Mouse (Mus musculus): ENCODE results near the gene Gpatch8.

The Gpatch8 gene

DNA sequence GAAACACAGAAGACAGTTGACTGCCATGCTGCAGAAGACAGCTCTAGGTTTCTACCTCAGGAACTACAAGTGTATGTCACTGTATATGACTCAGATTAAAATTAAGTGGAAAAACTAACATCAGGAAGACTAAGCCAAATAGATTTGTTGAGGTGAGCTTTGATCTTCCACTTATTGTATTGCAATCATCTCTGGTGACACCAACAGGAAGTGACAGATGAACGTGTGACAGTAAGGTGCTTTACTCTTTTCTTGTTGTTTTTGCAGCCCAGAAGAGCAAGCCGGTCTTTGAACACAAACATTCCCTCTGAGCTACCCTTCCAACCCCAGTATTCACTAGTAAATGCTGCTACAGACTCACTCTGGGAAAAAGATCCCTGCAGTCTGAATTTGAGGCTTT lies 59.5 kb downstream of the Gpatch8 start:
- in situ Hi-C loops (cut with MboI, MseI), result no loop called here

DNA sequence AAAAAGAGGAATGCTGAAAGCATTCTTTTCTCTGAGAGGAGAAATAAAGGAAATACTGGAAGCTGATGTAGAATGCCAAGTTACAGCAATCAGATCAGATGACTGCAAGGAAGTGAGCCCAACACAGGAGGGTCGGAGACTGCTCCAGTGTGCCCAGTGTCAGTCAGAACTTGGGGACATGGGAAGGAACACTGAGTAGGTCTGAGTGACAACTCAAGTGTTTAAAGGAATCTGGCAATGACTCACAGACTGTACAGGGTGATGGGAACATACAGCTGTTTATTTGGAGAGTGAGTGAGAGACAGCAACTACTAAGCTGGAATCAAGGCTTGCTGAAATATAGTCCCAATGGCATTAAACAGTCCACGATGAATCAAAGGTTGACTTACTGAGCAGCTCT lies 60.0 kb downstream of the Gpatch8 start:
- in situ Hi-C loops (cut with MboI, MseI), result no loop called here

DNA sequence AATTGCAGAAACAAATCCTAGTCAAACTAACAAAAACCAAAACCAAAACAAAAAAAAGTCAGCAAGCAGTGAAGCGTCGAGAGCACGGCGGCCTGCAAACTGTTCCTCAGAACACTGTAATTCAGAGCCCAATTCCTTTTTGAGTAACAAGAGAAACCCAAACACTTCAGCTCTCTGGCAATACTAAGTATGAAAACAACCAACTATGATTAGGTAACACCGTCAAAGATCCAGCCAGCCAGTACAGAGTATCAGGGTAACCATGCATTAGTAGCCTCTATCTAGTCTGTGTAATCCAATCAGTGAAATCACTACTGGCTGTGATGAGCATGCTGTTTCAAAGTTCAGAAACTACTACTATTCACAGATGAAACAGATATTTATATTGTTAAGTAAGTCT lies 60.5 kb downstream of the Gpatch8 start:
- in situ Hi-C loops (cut with MboI, MseI), result no loop called here

DNA sequence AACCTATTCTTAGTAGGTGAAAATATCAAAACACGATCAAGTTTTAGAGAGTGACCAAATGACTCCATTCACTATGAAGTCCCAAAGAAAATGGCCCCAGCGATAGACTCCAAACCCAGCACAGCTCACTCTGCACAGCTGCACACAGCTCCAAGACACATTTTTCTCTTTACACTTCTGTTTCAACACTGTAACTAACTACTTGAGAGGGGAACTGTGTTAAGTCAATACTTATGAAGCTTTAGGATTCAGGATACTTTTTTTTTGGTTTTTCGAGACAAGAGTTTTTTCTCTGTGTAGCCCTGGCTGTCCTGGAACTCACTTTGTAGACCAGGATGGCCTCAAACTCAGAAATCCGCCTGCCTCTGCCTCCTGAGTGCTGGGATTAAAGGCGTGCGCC lies 61.1 kb downstream of the Gpatch8 start:
- in situ Hi-C loops (cut with MboI, MseI), result no loop called here

DNA sequence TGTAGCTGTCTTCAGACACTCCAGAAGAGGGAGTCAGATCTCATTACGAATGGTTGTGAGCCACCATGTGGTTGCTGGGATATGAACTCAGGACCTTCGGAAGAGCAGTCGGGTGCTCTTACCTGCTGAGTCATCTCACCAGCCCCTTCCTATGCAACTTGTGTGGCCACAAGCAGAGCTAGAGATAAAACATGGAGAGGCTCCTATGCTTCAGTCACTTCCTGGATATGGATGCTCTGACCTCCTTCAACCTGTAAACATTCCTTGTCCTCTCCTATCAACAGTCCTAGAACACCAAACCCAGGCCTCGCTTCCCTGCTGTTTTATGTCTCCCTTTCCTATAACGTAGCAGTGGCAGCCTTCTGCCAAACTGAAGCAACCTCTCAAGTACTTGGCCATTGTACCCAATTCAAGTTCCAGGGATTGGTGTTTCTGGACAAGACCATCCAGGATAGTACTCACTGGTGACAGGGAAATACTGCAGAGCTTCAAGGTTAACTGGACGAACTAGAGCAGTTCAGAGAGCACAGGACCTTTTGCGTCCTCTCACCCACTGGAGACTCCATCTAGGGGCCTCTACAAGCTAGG lies 62.0 kb downstream of the Gpatch8 start:
- in situ Hi-C loops (cut with MboI, MseI), result no loop called here

DNA sequence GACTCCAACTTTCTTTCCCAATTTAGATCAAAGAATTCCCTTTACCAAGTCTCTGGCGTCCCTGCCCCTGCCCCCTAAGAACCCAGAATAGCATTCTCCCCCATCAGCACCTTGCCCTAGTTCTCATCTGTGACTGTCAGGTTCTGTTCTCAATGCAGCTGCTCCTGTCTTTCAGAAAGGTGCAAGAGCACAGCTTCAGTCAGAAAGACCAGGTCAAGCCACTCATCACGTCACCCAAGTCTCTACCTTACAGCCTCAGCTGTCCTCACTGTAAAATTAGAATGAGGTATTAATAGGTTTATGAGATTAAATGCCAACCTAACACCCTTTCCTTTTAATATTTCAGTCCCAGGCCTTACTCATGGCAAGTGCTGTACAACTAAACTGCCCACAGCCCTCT lies 63.0 kb downstream of the Gpatch8 start:
- in situ Hi-C loops (cut with MboI, MseI), result no loop called here

DNA sequence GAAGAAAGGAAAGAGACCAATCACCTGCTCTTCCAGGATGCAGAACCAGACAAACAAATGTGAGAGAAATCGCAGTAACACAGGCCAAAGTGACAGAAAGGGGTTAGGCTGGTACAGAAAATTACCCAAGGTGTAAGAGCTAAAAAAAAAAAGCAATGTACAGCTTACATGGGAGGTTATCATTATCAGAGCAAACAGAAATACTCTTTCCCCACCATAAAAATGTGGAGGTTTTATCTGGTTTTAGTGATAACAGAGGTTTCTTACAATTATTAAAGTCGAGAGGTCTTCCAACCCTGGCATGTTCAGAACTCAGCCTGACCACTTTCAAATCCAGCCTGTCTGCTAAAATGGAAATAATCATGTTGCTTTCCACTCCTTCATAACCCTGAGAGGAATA lies 68.3 kb downstream of the Gpatch8 start:
- in situ Hi-C loops (cut with MboI, MseI), result loop anchor here (10.0 kb wide), 1 partner anchor 157 kb away; no protein-coding TSS in a partner anchor

DNA sequence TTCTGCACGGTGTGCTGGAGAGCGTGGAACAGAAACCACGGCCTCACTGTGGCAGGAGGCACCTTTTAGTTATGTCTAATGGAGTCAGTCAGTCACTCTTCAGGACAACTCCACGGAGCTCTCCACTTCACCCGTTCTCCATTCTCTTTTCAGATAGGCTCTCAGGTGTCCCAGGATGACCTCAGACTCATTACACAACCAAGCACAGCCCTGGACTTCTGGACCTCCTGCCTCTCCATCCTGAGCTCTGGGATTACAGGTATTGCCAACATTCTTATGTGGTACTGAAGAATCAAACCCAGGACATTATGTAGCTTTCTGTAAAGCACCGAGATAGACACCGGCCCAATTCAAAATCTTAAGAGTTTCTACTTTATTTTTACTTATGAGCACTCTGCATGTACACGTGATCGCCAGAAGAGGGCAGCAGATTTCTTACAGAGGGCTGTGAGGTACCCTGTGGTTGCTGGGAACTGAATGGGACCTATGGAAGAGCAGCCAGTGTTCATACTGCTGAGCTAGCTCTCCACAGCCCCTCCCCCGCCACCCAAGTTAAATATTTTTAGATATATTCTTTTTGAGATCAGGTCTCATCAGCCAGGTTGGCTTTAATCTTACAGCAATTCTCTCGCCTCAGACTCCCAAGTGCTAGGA lies 69.3 kb downstream of the Gpatch8 start:
- in situ Hi-C loops (cut with MboI, MseI), result loop anchor here (10.0 kb wide), 1 partner anchor 158 kb away; no protein-coding TSS in a partner anchor

DNA sequence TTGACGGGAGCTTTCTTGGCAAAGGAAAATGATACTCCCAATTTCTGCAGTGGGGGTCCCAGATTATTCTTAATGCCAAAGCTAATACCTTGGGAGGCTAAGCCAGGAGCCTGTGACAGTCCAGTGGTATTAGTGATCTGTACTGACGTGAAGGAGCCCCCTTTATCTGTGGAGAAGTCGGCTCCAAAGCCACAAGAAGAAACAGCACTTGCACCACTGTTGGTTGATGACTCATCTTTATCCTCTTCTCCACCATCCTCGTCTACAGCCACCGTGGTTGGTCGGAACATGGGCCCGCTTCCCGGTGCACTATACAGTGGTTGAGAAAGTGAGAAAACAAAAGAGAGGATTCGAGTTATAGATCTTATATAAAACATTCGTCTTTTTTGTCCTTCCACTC lies 74.4 kb downstream of the Gpatch8 start:
- in situ Hi-C loops (cut with MboI, MseI), result loop anchor here (10.0 kb wide), 1 partner anchor 163 kb away; no protein-coding TSS in a partner anchor

DNA sequence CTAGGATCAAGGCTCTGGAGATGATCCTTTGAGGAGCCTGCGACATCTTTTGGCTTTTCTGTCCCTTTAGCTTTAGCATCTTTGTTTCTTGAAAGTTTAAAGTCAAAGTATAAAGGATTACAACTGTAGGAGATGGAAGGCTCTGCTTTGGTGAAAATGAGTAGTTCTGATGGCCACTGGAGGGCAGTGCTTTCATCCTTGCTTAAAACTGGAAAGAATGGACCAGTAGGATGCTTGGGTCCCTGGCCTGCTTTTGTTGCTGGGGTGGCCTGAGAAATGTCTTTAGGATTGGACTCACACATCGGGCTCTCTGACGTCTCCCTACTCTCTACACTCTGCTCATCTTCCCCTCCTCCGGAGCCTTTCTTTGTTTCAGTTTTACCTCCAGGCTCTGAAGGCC lies 75.3 kb downstream of the Gpatch8 start:
- in situ Hi-C loops (cut with MboI, MseI), result loop anchor here (10.0 kb wide), 1 partner anchor 164 kb away; no protein-coding TSS in a partner anchor

DNA sequence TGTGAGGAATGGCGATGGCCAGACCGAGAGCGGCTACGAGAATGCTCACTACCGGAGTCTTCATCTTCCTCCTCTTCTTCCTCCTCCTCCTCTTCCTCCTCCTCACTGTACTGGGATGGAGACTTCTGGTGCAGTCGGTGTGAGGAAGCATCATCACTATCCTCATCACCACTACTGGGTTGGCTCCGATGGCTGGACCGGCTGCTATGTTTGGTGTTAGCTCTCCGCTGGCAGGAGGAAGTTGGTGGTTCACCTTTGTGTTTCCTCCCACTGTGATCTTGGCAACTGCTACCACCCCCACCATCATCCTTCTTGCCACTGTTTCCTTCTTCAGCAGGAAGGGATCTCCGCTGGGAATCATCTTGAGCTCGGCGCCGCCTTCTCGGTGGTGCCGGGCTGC lies 76.1 kb downstream of the Gpatch8 start:
- in situ Hi-C loops (cut with MboI, MseI), result loop anchor here (10.0 kb wide), 1 partner anchor 165 kb away; no protein-coding TSS in a partner anchor

DNA sequence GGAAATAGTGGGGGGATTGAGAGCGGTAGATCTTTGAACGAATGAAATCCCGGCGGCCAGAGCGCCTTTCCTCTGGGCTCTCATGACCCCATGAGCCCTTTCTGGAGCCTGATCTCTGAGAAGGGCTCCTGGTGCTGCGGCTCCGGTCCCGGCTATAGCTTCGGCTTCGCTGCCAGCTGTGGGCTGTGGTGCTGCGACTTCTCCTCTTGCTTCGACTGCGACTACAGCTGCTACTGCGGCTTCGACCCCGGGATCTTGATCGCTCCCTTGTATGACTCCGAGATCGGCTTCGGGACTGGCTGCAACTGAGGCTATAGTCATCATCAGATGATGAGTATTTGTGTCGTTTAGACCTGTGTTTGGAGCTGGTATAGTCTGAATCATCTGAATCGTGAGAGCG lies 76.6 kb downstream of the Gpatch8 start:
- in situ Hi-C loops (cut with MboI, MseI), result no loop called here

DNA sequence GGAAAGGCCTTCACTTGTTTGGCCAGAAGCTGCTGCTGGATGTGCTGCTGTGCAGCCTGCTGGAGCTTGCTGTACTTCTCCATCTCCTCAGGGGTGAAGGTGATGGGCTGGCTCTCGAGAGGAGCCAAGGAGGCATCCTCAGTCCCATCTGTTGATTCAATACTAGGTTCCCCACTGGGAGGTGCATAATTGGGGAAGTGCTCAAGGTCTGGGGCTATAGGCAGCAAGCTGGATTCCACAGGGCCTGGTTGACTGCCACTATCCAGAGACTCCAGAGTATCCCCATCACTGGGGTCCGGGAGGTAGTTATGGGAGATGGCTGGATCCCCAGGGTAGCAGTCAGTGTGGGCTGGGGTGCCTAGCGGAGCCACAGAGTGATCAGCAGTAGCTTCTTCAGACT lies 77.5 kb downstream of the Gpatch8 start:
- in situ Hi-C loops (cut with MboI, MseI), result no loop called here

DNA sequence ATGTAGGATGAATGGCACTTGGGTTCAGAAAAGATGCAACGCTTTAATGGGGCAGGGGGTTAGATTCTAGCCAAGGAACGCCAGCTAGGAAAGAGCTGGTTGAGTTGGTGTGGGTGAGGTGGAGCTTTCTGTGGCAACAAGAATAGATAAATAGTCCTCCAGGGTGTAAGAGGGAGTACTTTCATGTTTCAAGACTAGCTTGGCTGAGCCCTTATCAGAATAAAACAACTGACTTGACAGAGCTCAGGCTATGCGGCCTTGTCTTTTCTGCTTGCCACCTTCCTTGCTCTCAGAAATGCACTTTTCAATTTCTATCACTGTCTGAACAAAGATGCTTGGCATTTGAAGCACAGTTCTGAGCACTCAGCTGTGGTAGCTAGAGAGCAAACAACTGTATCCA lies 81.2 kb downstream of the Gpatch8 start:
- in situ Hi-C loops (cut with MboI, MseI), result no loop called here

DNA sequence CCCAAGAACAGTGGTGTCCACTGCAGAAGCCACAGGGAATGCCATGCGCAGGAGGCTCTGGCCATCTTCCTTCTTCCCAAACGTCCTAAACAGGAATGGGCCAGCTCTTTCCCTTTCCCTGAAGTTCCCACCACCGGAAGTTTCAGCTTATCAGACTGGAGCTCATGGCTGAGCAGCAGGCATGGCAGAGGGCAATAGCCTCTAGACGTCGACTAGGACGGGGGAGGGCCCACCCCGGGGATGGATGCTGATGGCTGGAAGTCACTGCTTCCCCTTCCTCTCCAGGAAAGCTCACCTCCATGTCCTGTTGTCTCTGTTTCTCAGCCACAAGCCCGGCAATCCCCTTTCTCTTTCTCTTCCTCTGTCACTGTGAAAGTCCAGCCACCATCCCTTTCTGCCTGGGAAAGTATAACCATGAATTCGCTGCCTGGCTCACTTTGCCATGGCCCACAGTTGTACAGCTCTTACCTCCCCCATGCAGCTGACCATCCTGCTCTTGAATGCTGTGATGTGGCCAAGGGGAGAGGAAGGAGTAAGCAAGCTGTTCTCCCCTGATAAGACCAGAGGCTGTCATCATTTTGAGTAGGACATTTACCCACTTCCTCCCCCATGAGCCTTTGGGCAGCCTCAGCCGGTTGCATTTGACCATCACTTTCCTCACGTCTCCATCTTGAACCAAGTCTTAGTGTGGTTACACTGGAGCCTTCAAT lies 86.4 kb downstream of the Gpatch8 start, which contains the start of gene Itga2b:
Gene Itga2b (minus strand): TSS at position 475 of the 710 bp plus-strand sequence.
- in situ Hi-C loops (cut with MboI, MseI), result loop anchor here (10.0 kb wide), 1 partner anchor 535 kb away; no protein-coding TSS in a partner anchor

DNA sequence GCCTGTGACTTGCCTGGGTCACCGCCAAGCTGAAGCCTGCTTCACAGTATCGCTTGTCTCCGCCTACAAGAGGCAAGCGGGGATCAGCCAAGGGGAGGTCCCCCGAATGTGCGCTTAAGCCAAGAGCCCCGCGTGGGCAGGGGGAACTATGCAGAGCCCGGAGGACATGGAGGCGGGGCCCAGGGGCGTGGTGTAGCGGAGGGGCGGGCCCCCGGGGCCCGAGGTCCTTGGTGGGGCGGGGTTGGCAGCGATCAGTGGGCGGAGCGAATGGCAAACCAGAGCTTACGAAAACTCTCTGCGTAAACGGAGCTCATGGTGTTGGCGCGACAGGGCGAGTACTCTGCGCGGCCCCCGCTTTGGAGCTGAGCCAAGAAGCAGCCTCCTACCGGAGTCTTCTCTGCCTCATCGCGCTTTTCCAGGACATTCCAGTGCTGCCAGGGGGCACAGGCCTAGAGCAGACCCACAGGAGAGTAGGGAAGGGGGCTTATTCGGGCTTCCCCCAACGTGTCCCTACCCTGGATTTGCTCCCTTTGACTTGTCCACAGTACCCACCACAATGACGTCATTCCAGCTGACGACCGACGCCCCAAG lies 89.1 kb downstream of the Gpatch8 start:
- in situ Hi-C loops (cut with MboI, MseI), result loop anchor here (10.0 kb wide), 1 partner anchor 532 kb away; no protein-coding TSS in a partner anchor

DNA sequence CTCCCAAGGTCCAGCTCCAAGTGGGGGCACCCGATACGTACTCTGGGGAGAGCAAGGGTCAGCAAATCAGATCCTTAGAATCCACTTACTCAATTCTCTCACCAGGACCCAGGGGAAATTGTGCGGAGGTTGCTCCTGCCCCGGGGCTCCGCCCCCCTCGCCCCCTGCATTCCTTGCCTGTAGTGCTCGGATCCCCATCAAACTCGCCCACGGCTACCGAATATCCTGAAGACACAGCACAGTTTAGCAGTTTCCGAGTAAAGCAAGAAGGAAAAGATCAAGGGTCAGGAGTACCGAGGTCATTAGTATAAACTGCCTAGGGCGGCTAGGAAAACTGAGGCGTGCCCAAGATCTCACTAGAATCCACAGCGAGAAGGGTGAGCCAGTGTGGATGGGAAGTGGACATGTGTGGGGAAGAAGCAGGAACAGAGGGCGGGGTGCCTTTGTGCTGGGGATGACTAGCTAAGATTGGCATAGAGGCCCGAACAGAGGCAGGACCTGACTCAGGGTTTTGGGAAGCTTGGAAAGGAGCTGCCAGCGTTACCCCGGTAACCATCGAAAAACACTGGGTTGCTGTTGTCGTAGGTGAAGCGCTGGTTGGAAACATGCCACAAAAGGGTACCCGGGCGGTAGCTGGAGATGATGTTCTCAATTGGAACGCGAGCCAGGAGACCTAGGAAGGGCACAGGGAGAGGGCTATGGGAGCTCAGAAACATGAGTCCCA lies 90.3 kb downstream of the Gpatch8 start:
- in situ Hi-C loops (cut with MboI, MseI), result loop anchor here (10.0 kb wide), 1 partner anchor 531 kb away; no protein-coding TSS in a partner anchor

DNA sequence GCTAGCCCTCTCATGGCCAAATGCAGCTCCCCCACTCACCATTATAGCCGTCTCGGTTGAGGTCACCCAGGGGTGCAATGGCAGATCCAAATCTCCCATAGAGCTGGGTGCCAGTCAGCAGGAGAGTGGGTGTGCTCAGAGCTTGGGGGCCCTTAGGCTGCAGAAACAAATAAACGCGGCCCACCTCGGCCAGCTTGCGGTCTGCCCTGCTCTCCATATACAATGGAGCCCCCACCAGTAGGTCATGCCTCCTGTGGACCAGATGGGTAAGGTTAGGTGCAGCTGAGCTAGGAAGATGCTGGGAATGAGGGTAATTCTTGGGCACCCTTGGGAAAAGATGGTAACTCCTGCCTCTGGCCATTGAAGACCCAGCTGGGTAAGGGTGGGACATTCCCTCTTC lies 91.3 kb downstream of the Gpatch8 start:
- in situ Hi-C loops (cut with MboI, MseI), result loop anchor here (10.0 kb wide), 1 partner anchor 530 kb away; no protein-coding TSS in a partner anchor

DNA sequence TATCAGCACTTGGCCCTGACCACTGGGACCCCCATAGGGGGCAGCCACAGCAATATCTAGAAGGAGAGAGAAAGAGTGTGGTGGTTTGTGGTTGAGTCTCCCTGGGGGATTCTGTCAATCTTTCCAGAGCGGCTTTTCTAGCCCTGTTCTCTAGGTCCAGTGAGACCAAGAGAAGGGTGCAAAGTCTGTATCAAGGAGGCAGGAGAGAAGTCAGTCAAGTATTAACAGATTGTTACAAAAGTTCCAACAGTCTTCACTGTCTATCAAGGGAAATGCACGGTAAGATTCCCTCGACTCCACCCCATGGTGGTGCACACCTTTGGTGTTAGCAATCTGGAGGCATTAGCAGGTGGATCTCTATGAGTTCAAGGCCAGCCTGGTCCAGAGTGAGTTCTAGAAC lies 94.4 kb downstream of the Gpatch8 start:
- in situ Hi-C loops (cut with MboI, MseI), result loop anchor here (10.0 kb wide), 1 partner anchor 527 kb away; no protein-coding TSS in a partner anchor

DNA sequence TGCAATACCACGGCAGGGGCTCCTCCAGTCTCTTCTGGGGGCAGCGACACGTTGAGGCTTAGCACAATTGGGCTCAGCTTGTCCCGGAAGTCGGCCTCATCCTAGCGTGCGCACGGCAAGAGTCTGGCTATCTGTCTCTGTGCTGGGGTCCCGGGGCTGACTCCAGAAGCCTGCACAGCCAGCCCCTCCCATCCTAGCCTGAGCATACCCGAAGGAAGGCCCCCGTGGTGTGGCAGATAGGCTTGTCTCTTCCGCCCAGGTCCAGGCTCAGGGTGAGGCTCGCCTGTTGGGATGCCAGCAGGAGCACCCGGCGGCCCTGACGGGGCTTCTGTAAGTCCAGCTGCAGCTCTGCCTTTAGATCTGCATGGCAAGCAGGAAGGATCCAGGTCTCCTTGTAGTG lies 95.7 kb downstream of the Gpatch8 start:
- in situ Hi-C loops (cut with MboI, MseI), result loop anchor here (10.0 kb wide), 1 partner anchor 526 kb away; no protein-coding TSS in a partner anchor

DNA sequence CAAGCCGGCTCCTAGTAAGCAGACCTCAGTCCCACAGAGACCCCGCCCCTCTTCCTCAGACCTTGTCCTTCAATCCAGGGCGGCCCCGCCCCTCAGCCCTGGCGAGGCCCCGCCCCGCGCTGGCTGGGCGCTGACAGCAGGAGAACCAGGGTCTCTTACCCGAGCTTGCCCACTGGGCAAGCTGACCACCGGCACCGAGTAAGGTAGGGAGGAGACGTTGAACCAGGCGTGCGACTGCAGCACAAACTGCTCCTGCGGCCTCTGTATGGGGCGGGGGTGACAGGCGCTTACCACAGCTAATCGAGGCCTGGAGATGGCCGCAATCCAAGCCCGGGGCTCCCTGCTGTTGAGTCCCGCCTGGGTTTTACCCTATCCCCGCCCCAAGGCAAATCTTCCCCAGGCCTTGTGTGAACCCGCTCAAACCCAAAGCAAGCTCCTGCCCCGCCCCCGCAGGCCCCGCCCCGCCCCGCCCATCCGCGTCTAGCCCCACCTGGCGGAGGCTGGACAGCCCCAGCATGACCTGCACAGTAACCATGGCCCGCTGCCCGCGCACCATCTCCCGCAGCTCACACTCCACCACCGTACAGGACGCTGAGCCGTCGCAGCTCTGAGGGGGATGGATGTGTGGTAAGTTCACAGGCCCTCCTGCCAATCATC lies 100.3 kb downstream of the Gpatch8 start:
- in situ Hi-C loops (cut with MboI, MseI), result no loop called here

All from T-helper 2 cell (primary cell).